Mouse (Mus musculus): Measurements from ENCODE around the gene Lrmda.

GRCm38 (mm10) chr14:22372666-22373360 lies 353.3 kb downstream of the Lrmda start:
- TF ChIP-seq CTCF (IDR thresholded peaks at IDR 0.05; ENCODE audit: low read depth, low read length) (no peak), POLR2A (IDR thresholded peaks at IDR 0.05; ENCODE audit: borderline replicate concordance, low read depth, low read length) (no peak)
